Comparison of ENCODE assay signal across 13 mouse cellular contexts in the genomic region with DNA sequence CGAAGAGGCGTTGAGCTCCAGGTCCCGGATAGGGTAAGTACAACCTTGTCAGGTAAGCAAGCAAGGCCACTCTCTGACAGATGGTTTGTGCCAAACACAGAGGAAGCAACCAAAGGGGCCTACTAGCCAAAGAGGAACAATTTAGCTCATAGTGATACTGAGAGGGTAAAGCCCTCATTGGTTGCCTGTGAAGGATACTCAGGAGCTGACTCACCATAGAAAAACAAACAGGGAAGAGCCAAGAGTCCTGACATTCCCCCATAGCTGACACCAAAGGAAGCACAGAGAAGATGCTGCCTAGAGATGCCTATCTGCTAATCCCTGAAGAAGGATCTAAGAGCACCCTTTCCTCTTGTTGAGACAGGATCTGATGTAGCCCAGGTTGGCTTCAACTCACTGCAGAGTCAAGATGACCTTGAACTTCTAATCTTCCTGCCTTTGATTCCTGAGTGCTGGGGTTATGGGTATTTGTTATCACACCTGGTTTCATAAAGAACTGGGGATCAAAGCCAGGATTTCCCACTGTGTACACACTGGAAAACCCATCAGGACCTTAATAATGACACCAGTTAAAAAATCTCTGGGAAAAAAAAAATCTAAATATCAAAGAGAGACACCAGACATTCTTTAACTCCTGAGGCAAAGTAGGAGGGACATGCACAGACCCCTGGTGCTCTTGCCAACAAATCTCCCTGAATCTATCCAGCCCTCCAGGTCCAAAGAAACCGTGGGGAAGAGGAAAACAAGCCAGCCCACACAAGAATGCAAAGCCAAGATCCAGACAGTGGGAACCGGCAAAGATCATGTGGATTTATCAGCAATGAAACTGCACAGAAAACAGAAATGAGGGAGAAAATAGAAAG. TPM values are rescaled to one million over a fixed set of nuclear protein-coding genes. Genes with fewer than 3 reads are reported as not detected.
DNase-seq lines count a peak whose midpoint lies in the region; ATAC-seq and TF ChIP-seq lines count a peak whose summit lies in the region.
"Had no signal": no experiment of that assay in that cellular context is flagged by ENCODE, and none has a peak within 500 bp of the region (broad histone marks: within the 10 kb centered on the region; RNA-seq: fewer than 3 reads in every experiment).

No protein-coding gene starts in this region.

- peaks cover 9% of the 10 kb centered on the region for H3K4me1 ChIP-seq in heart, adult 2 months (ENCODE audit: control insufficient read depth, insufficient read depth, low read length)
- peaks cover 5% of the 10 kb centered on the region; the same call in 1 of the 2 replicates for H3K4me1 ChIP-seq in heart, embryonic 11.5 days (ENCODE audit: control insufficient read depth, insufficient read depth, low read length)
- H3K4me1 ChIP-seq in lung, embryonic 15.5 days: peaks cover 27% of the 10 kb centered on the region; the same call in 1 of the 2 replicates
- H3K4me1 ChIP-seq in stomach, embryonic 15.5 days: peaks cover 6% of the 10 kb centered on the region

- H3K36me3 ChIP-seq in heart, adult 2 months (ENCODE audit: control insufficient read depth, insufficient read depth, low read length): peaks cover 2% of the 10 kb centered on the region; the same call in 1 of the 2 replicates
- H3K36me3 ChIP-seq in heart, embryonic 11.5 days (ENCODE audit: control insufficient read depth, insufficient read depth, low read length): no peaks in the 10 kb centered on the region
- H3K36me3 ChIP-seq in lung, embryonic 15.5 days: no peaks in the 10 kb centered on the region; the same call in 1 of the 2 replicates
- no peaks in the 10 kb centered on the region for H3K36me3 ChIP-seq in stomach, embryonic 15.5 days
- H3K36me3 ChIP-seq: embryonic facial prominence, embryonic 13.5 days had no signal

- DNase-seq in heart, adult 2 months: peak in 1 of 2 experiments; percentile 23
- DNase-seq in lung, postnatal 4 days: no peak
- no peak for DNase-seq in Patski (ENCODE audit: low read depth, low spot score)
- no peak for DNase-seq in cerebellum, postnatal 4 days (ENCODE audit: low spot score in 2 of 2)
- DNase-seq in layer of hippocampus, postnatal 14 days (ENCODE audit: low spot score in 2 of 2): no peak
- DNase-seq: cerebellum, adult 11 months; gastrocnemius, postnatal 14 days; kidney, postnatal 10 days had no signal

- intact Hi-C loops in heart, adult 2 months (cut with DNase I): no loop called here

- WGBS in heart, adult 2 months: 67% methylated on average over 5 of the region's 5 CpGs
- WGBS in heart, embryonic 11.5 days (ENCODE audit: insufficient replicate concordance): 60% methylated on average over 5 of the region's 5 CpGs
- WGBS in lung, embryonic 15.5 days: 59% methylated on average over 5 of the region's 5 CpGs
- 59% methylated on average over 5 of the region's 5 CpGs for WGBS in stomach, embryonic 15.5 days

- H3K27ac ChIP-seq in heart, adult 2 months: peak overlapping the region; percentile 36
- H3K27ac ChIP-seq in heart, embryonic 11.5 days (ENCODE audit: low read depth, low read length): no peak overlapping the region
- peak overlapping the region; percentile 35; the same call in 1 of the 2 replicates for H3K27ac ChIP-seq in lung, embryonic 15.5 days
- peak overlapping the region; percentile 31; the same call in 1 of the 2 replicates for H3K27ac ChIP-seq in stomach, embryonic 15.5 days
- H3K27ac ChIP-seq: embryonic facial prominence, embryonic 13.5 days had no signal

- no peak overlapping the region for H3K4me3 ChIP-seq in heart, adult 2 months
- no peak overlapping the region for H3K4me3 ChIP-seq in heart, embryonic 11.5 days (ENCODE audit: low read depth, low read length)
- H3K4me3 ChIP-seq in lung, embryonic 15.5 days: no peak overlapping the region
- no peak overlapping the region for H3K4me3 ChIP-seq in stomach, embryonic 15.5 days (replicated peaks)
- H3K4me3 ChIP-seq: embryonic facial prominence, embryonic 13.5 days had no signal

- no peak for TF ChIP-seq CTCF in heart, adult 2 months (IDR thresholded peaks at IDR 0.05)
- no peak for TF ChIP-seq CTCF in Patski (IDR thresholded peaks at IDR 0.05)

- TF ChIP-seq POLR2A in heart, adult 2 months (IDR thresholded peaks at IDR 0.05; ENCODE audit: insufficient read depth, low read depth, low read length): no peak

- no peaks in the 10 kb centered on the region for H3K9me3 ChIP-seq in heart, embryonic 11.5 days (replicated peaks; ENCODE audit: control insufficient read depth, low read length)
- H3K9me3 ChIP-seq in lung, embryonic 15.5 days: no peaks in the 10 kb centered on the region
- H3K9me3 ChIP-seq in stomach, embryonic 15.5 days: no peaks in the 10 kb centered on the region
- H3K9me3 ChIP-seq: embryonic facial prominence, embryonic 13.5 days had no signal

- H3K4me2 ChIP-seq in heart, embryonic 11.5 days: no peak overlapping the region
- no peak overlapping the region for H3K4me2 ChIP-seq in lung, embryonic 15.5 days
- no peak overlapping the region for H3K4me2 ChIP-seq in stomach, embryonic 15.5 days
- H3K4me2 ChIP-seq: embryonic facial prominence, embryonic 13.5 days had no signal

- no peak overlapping the region for H3K9ac ChIP-seq in heart, adult 2 months (ENCODE audit: low read depth, low read length)
- H3K9ac ChIP-seq in heart, embryonic 11.5 days (ENCODE audit: low read depth, low read length): no peak overlapping the region
- H3K9ac ChIP-seq in lung, embryonic 15.5 days: no peak overlapping the region
- no peak overlapping the region for H3K9ac ChIP-seq in stomach, embryonic 15.5 days
- H3K9ac ChIP-seq: embryonic facial prominence, embryonic 13.5 days had no signal

- H3K27me3 ChIP-seq in heart, adult 2 months (ENCODE audit: control insufficient read depth, insufficient read depth, low read length): no peaks in the 10 kb centered on the region
- no peaks in the 10 kb centered on the region for H3K27me3 ChIP-seq in heart, embryonic 11.5 days (ENCODE audit: control insufficient read depth, insufficient read depth, low read length)
- no peaks in the 10 kb centered on the region for H3K27me3 ChIP-seq in lung, embryonic 15.5 days
- H3K27me3 ChIP-seq in Patski: no peaks in the 10 kb centered on the region
- no peaks in the 10 kb centered on the region for H3K27me3 ChIP-seq in stomach, embryonic 15.5 days (replicated peaks)
- H3K27me3 ChIP-seq: embryonic facial prominence, embryonic 13.5 days had no signal

- in situ Hi-C loops in Patski (cut with MboI; ENCODE audit: low pct_unique_long_range_greater_than_20kb): no loop called here

- no peak for TF ChIP-seq EP300 in heart, adult 2 months (IDR thresholded peaks at IDR 0.05; ENCODE audit: insufficient read depth, low read depth, low read length)

- POLR2A ChIA-PET in Patski (lab: Charles Lee): interaction anchor here (0.9 to 1.2 kb wide), 3 partner anchors 15 to 27 kb away, joined by 3 to 6 read pairs (median 3); a partner anchor contains a TSS

- no peak for ATAC-seq in heart, embryonic 11.5 days (replicated peaks; ENCODE audit: insufficient number of reproducible peaks, low FRiP score, low TSS enrichment)
- no peak for ATAC-seq in lung, embryonic 15.5 days (ENCODE audit: borderline replicate concordance, extremely low read depth, low FRiP score, low TSS enrichment)
- peak; percentile 57 for ATAC-seq in Patski
- no peak for ATAC-seq in stomach, embryonic 15.5 days (ENCODE audit: insufficient read depth, low FRiP score, low read depth)

- no peaks in the 10 kb centered on the region for H3K79me2 ChIP-seq in heart, adult 2 months (replicated peaks; ENCODE audit: control insufficient read depth, insufficient read depth, low read length)

- CTCF ChIA-PET in Patski (lab: Charles Lee): interaction anchor here (0.9 to 1.6 kb wide), 9 partner anchors 10 to 60 kb away, joined by 3 to 7 read pairs (median 4); a partner anchor contains a TSS

RNA-seq across cellular contexts. Expression of a gene that starts 3.6 kb away (rescaled TPM):
- not detected for total RNA-seq in heart, adult 2 months (2021)
- not detected in 2 replicates for polyA plus RNA-seq in heart, adult 2 months (2012; rRNA removed)
- polyA plus RNA-seq in heart, embryonic 11.5 days (2014; fragmentation: Nextera tagmentation; extraction: Ambion mirVana): not detected in 2 replicates
- polyA plus RNA-seq in lung, embryonic 15.5 days (2015; fragmentation: Nextera tagmentation; extraction: Ambion mirVana): not detected in 2 replicates
- not detected for polyA plus RNA-seq in Patski (2021)
- polyA plus RNA-seq in stomach, embryonic 15.5 days (2015; fragmentation: Nextera tagmentation; extraction: Ambion mirVana): not detected in 2 replicates
- total RNA-seq in layer of hippocampus, postnatal 14 days (2021): not detected
- total RNA-seq: gastrocnemius, postnatal 14 days; left cerebral cortex, postnatal 10 days had no signal
- polyA plus RNA-seq: embryonic facial prominence, embryonic 13.5 days had no signal

RNA-seq across cellular contexts. Expression of a gene that starts 18.8 kb away (rescaled TPM):
- total RNA-seq in heart, adult 2 months (2021): 1 to 10 TPM; 7.8 to 9.6 TPM
- polyA plus RNA-seq in heart, adult 2 months (2012; rRNA removed): 11.0 and 12.0 TPM in 2 replicates
- 6.3 and 7.8 TPM in 2 replicates for polyA plus RNA-seq in heart, embryonic 11.5 days (2014; fragmentation: Nextera tagmentation; extraction: Ambion mirVana)
- 23.2 and 26.0 TPM in 2 replicates for polyA plus RNA-seq in lung, embryonic 15.5 days (2015; fragmentation: Nextera tagmentation; extraction: Ambion mirVana)
- polyA plus RNA-seq in Patski (2021): 33.0 TPM
- polyA plus RNA-seq in stomach, embryonic 15.5 days (2015; fragmentation: Nextera tagmentation; extraction: Ambion mirVana): 19.5 and 19.7 TPM in 2 replicates
- 1 to 10 TPM; 2.5 to 3.6 TPM for total RNA-seq in layer of hippocampus, postnatal 14 days (2021)

RNA-seq across cellular contexts. Expression of a gene that starts 58.0 kb away (rescaled TPM):
- 1 to 10 TPM in 1 of 2 experiments, under 1 TPM in 1; 0.75 to 1.0 TPM for total RNA-seq in heart, adult 2 months (2021)
- polyA plus RNA-seq in heart, adult 2 months (2012; rRNA removed): 0.85 and 0.86 TPM in 2 replicates
- polyA plus RNA-seq in heart, embryonic 11.5 days (2014; fragmentation: Nextera tagmentation; extraction: Ambion mirVana): 0.56 and 0.76 TPM in 2 replicates
- polyA plus RNA-seq in lung, embryonic 15.5 days (2015; fragmentation: Nextera tagmentation; extraction: Ambion mirVana): 1.3 TPM in 2 replicates
- 0.37 TPM for polyA plus RNA-seq in Patski (2021)
- polyA plus RNA-seq in stomach, embryonic 15.5 days (2015; fragmentation: Nextera tagmentation; extraction: Ambion mirVana): 9.5 and 11.5 TPM in 2 replicates
- total RNA-seq in layer of hippocampus, postnatal 14 days (2021): 1 to 10 TPM; 1.6 TPM
